Mouse (Mus musculus) cerebellum, postnatal 25 days (tissue): ENCODE results near the gene Mrpl12.
A peak's percentile ranks its signal among the peaks of the same experiment; 100 is the strongest.
"Not testable (repeated sequence)": the region's sequence is repeated elsewhere in the genome, so short reads cannot be mapped to it uniquely, and the experiment has no call there.

ENCODE experiments used
- DNase-seq, 2 experiments: peaks; one replicate each; pipeline ENCODE4 v3.0.0; 2021; ENCODE audit warnings: mixed read lengths in 2 of 2

The Mrpl12 gene

DNA sequence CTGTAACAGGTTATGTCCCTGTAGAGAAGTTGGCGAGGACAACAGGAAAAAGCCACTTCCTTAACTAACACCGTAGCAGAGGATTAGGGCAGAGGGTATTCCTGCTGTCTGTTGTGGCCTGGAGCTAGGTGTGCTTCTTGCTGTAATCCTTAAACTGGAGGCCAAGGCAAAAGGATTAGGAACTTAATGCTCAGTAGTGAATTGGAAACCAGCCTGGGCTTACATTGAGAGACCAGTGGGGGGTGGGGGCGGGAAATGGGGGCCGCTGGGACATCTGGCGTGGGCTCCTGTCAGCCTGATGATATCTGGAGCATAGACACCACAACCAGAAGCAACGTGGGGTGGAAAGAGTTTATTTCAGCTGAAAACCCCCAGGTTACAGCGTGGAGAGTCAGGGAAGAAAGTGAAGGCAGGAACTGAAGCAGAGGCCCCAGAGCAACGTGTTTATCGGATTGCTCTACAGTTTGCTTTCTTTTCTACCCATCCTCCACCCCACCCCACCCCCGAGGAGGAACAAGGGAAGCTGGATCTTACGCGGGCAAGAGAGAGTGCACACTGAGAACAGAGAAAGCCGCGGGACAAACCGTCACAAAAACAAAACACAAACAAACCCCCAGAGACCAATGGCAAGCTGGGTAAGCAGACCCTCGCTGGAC, 26.1 kb downstream of the Mrpl12 start:
- DNase-seq, result no peak

DNA sequence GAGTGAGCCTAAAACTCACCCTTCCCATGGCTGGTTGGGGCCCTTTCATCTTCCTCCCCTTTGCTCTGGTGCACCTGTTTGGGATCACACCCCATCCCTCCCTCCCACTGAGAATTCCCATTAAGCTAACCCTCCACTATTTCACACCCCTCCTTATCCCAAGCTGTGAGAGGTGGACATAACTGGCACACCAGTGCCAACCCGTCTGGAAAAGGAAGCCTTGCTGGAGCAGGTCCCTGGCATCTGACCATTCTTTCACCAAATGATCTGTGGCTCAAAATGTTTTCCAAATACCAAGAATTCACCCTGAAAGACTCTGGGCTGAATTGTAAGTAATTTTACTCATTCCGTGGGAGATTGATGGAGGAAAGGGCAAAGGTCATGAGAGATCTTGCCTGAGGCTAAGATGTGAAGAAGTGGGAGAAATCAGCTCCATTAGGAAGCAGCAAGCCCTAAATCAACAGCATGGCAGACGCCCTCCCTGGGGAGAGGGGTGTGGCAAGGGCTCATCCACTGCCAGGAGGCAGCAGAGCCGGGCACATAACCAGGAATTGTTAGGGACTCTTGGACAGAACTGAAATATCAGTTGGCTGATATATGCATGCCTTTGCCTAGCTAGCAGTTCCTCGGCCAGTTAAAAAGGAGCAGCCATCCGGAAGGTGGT, 28.5 kb downstream of the Mrpl12 start:
- peak; percentile 75 to 82 for DNase-seq

DNA sequence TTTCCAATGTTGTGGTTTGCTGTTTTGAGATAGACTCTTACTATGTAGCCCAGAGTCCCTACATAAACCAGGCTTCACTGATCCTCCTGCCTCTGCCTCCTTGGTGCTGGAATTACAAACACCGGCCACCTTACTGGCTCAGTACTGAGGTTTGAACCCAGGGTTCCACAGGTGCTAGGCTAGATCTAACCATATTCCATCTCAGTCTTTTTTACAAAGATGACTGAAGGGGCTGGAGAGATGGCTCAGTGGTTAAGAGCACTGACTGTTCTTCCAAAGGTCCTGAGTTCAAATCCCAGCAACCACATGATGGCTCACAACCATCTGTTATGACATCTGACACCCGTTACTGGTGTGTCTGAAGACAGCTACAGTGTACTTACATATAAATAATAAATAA, 29.8 kb downstream of the Mrpl12 start:
- DNase-seq, result not testable (repeated sequence)

DNA sequence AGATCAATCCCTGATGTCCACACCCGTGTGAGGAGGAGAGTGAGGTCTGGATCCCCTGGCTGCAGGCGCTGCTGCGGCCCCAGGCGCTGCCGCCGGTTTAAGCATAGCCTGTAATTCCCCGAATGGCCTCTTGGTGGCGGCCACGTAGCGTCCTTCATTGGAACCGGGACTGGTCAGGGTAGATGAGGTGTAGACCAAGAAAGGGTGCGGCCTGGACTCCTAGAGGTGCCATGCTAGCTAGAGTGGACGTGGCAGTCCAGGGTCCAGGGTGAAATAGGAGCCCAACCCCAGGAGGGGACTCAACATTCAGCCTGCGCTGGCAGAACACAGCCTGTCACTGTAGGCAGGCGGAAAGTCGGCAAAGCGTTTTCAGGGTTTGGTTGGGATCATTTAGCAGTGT, 31.2 kb downstream of the Mrpl12 start:
- peak; percentile 95 to 96 for DNase-seq

DNA sequence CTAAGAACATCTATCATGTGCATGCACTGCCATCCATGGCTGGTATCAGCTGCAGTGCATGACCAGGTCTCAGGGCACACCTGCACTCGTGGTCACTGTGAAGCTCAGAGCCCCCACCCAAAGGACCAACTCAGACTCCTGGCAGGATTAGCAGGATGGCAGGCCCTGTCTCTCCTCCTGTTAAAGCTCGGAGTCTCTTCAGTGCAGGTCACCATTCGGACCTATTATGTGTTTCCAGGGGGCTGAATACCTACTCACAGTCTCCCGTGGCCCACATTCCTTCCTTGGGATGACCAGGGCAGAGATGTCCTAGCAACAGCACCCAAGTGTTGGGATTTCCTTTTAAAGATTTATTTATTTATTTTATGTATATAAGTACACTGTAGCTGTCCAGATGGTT, 32.7 kb downstream of the Mrpl12 start:
- DNase-seq, result no peak

DNA sequence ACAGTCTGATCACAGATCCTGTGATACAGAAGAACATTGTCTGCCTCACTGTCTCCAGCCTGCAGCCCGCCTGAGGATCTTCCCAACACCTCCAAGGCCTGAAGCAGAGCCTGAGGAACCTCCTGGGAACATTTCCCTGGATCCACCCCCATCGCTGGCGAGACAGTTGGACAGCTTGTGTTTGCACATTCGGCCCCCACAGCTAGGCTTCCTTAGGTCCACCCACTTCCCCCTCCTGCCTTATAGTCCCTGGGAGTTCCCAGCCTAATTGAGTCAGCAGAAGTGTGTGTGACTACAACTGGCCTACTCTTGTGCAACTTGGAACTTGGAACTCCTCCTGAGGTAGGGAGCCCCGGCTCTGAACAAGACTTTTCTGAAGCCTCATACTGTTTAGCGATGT, 33.6 kb downstream of the Mrpl12 start:
- no peak for DNase-seq

DNA sequence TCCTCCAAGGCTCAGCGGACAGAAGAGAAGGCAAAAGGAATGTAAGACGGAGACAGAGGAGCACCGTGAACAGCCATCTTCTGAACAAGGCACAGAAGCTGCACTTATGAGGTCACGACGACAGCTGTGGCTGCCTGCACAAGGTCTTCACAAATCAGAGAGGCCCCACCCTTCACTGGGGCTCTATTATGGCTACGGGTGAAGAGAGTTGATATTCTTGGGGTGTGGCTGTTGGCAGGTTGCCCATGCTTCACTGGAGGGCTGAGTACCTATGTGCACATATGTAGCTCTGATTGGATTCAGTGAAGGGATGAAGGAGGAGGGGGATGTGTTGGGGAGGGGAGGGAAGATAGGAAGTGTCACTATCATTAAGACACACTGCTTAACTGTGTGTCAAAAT, 34.1 kb downstream of the Mrpl12 start:
- no peak for DNase-seq

DNA sequence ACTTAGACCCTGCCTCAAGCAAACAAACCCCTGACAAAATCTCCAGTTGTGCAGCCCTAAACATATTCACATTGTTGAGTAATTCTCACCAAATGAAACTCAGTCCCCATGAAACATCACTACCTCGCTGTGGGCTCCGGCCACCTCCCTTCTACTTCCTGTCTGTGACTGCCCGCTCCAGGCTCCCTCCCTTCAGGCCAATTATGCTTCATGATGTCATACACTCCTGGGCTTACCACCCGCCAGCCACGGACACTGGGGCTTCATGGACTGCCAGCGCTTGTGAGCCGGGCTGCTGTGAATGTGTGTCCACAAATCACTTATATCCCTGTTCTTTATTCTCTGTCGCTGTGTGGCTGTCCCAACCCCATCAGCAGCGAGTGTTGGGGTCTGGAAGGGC, 35.3 kb downstream of the Mrpl12 start:
- DNase-seq, result peak; percentile 35 to 42

DNA sequence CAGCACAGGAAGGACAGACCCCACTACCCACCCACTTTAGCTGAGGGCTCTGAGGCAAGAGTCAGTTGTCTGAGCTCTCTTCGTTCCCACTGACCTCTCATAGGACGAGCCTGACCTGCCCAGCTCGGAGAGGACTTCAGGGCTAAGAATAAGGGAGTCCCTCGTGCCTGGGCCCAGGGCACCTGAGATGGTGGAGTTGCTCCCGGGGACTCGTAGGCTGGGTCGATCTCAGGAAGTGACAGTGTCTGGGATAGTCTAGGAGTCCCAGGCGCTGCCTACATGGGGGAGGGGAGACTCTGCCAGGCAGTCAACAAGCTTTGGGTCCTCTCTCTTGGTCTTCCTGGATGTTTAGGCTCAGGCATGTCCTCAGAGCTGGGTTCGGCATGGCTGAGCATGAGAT, 36.1 kb downstream of the Mrpl12 start:
- peak in 1 of 2 experiments; percentile 35 for DNase-seq

DNA sequence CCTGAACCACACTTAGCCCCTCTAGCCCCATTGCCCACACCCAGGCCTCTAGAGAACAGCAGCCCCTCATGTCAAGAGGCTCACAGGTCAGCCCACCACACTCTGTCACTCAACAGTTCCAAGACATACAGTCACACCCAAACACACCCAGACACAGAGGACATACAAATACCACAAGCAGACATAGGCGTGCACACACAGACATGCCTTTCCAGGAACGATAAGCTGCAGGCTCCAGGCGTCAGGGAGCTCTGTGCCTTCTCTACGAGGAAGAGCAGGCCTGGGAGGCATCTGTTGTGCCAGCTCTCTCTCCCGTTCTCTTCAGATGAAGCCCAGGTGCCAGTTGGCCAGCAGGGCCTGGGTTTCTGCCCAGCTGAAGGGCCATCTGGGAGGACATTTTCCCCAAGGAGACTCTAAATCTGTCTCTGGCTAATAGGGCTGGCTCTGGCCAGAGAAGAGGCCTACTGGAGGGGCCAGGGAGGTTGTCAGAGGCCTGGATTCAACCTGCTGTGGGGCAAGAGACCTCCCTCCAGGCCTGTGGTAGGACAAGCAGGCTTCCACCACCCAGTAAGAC, 36.6 kb downstream of the Mrpl12 start:
- peak; percentile 89 to 91 for DNase-seq

DNA sequence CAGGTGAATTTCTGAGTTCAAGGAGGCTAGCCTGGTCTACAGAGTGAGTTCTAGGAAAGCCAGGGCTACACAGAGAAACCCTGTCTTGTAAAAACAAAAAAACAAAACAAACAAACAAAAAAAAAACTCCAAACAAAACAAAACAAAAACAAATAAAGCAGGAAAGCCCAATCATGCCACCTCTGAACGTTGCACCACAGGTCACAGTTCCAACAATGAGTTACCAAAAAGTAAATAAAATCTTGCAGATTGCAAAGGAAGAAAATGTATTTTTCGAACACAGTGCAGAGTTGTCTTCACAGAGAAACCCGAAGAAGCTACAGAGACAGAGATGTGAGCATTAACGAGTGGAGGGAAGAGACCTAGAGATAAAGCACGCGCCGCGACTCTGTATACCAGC, 38.2 kb downstream of the Mrpl12 start:
- DNase-seq, result no peak

DNA sequence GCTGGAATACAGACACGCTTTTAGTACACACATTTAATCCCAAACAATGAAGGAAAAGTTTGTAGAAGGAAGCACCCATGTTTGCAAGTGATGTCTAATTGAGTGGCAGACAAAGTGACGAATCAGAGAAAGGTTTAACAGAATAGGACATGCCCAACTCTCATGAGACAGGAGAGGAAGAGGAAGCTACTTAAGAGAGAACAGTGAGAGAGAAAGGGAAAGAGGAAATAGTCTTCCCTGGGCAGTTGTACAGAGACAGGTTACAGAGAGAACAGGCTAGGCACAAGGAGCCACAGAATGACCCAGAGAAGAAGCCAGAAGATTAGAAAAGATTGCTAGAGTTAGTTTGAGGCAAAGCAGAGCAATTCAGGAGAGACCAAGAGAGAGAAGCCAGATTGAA, 41.5 kb downstream of the Mrpl12 start:
- DNase-seq, result no peak

DNA sequence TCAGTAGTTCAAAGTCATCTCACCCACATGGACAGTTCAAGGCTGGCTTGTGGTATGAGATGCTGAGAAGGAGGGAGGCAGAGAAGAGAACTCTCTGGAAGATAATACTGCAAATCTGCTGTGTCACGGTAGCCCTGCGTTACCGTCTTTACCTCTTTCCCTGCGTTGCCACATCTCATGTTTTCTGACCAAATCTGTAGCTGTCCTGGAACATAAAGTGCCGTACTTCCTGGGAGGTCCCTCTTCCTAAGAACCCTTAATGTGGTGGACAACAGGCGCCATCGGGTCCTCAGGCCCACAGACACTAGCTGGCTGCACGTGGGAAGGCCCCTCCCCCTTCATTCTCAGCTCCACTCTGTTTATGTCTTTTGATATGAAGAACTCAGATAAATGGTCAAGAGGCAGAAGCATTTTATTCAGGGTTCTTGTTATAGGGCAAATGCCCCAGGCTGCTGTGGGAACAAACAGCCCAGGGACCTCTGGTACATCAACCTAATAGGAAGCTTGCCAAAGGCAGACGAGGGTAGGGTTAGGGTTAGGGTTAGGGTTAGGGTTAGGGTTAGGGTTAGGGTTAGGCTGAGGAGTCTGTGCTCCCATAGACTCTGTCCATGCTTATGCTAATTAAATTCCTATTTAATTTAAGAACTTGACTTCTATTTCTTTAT, 43.4 kb downstream of the Mrpl12 start:
- DNase-seq, result no peak

DNA sequence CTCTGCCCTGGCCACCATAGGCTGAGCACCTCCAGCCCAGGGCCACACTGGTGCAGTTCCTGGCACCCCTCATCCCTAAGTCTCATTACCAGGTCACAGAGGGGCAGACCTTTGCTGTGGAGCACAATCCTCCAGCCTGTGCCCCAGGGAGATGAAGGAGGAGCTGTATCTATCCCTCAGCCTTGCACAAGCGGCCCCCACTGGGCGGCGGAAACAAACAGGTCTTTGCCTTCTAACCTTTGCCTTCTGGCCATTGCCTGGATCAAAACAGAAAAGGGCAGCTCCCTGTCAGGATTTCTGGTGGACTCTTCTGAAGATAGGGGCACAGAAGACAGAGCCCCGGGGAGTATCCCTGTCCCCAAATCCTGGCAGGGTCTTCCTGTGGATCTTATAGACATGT, 44.5 kb downstream of the Mrpl12 start:
- no peak for DNase-seq

DNA sequence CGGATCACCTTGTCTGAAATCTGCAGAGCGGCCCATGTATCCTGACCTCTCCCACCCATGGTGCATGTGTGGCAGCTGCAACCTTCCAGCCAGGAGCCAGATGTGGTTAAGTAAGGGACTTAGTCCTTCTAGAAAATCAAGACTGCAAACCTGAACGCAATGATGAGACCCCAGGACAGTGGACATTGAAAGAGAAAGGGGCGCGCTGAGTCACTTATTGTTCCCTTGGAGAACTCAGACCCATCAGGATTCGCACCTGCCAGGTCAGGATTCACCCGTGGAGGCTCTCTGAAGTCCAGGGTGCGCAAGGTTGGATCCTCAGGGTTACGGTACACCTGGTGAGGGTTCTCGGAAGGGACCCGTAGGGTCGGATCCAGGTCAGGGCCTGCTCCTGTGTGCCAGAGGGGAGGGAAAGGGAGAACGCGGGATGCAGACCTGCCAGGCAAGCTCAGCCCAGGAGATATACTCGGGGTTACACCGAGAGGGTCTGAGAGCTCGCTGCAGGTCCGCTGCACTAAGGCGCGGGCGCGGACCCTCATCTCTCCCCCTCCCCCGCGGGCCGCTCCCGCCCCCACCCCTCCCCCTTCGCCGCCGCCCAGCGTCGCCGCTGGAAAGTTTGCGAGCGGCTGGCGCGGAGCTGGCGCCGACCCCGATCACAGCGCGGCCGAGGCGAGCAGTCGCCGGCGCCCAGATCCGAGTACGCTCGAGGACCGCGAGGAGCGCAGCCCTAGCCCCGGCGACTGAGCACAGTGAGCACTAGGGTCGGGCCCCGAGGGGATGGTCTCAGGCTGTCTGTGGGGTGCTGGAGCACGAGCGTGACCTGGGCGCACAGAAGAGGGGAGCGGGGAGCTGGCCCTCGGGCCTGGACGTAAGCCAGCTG, 45.9 kb downstream of the Mrpl12 start, which contains the start of gene Gcgr:
TSS of gene Gcgr (plus strand) at position 615 of the 880 bp plus-strand sequence.
- peak in 1 of 2 experiments; percentile 30 for DNase-seq

DNA sequence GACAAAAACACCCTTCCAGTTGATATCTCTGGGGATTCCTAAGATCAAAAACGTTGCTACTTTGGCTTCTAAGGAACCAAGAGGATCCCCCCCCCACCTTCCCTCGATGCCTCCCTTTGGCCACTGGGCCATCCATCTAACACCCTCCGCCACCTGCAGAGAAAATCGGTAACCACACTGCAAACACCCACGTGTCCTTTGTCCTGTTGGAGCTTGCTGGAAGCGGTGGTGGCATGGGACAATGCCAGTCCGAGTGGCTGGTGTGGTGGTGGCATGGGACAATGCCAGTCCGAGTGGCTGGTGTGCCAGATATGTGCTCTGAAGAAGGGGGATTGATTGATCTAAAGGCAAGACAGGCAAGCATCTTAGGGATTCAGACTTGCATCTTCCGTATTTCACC, 47.2 kb downstream of the Mrpl12 start:
- DNase-seq, result no peak

DNA sequence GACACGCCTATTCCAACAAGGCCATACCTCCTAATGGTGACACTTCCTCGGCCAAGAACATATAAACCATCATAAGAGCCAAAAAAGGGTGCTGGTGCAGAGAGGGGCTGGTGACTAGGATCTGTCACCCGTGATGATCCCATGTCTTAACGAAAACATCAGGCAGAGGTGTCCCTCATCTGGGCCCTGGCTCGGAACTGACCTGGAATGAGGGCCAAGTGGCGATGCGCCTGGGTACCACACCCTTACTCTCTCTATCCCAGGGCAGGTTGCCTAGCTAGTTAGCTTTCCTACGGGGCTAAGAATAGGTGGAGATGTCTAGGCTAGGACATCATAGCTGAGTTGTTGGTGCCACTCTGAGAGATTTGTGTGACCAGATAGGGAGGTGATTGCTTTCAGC, 49.7 kb downstream of the Mrpl12 start:
- DNase-seq, result no peak

DNA sequence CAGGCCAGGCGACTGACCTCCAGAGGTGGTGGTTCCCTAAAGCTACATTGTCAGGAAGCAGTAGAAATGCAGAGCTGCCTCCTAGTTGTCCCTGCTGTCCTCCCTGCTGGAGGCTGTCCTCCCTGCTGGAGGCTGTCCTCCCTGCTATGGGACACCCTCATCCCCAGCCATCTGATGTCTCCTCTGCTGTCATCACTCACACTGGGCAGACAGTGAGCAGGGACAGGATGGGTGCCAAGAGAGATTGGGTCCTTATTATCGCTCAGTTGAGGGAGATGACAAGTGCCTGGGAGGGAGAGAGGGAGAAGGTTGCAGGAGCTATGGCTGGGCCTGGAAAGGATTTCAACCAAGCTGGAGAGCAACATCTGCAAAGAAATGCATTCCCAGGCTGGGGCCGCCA, 50.7 kb downstream of the Mrpl12 start:
- DNase-seq, result no peak

DNA sequence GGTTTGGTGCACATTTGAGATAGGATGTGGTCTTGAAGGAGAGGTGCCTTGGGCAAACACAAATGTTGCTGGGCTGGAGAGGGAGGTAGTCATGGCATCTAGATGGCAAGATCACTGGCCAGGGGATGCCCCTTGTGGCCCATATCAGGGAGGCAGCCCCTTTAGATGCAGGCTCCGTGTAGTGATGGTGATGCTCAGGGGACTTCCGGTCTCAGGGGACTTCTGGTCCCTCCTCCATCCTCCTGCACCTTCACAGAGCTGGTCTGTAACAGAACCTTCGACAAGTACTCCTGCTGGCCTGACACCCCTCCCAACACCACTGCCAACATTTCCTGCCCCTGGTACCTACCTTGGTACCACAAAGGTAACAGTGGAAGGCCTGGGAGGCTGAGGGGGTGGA, 51.4 kb downstream of the Mrpl12 start:
- DNase-seq, result no peak

DNA sequence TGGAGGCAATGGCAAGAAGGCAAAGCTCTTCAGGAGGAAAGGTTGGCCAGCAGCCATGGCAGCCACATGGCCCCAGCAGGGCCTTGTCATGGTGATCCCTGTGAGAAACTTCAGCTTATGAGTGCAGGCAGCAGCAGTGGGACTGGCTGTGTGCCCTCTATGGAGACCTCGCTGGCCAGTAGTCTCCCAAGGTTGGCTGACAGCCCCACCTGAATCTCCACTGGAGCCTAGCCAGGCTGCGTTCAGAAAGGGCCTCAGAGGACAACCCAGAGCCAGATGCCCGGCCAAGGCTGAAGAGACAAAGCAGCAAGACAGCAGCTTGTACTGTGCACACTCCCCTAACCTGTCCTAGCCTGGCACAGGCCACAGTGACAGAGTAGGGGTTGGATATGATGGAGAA, 54.1 kb downstream of the Mrpl12 start:
- peak; percentile 86 to 90 for DNase-seq
